Comparison of ENCODE assay signal across 28 mouse cellular contexts in the genomic region with DNA sequence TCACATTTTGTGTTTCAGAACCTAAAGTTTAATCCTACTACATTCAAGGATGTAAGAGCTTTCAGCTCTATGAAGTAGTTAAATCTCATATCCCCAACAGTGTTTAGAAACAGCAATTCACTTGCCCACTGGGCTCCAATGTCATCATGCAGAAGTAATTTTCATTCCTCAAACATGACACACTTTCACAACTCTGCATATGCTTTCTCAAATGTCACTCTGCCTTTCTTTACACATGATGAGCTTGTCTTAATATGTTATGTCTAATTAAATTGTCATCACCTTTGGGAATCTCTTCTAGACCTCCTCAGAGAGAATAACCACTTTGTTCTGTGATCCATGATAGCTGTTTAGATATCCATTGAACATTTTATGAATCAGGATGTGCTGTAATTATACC.
DNase-seq lines count a peak whose midpoint lies in the region; ATAC-seq and TF ChIP-seq lines count a peak whose summit lies in the region.
"Had no signal": no experiment of that assay in that cellular context is flagged by ENCODE, and none has a peak within 500 bp of the region (broad histone marks: within the 10 kb centered on the region; RNA-seq: fewer than 3 reads in every experiment).

No protein-coding gene starts in this region.

- H3K27ac ChIP-seq in hindbrain, postnatal 0 days, result no peak overlapping the region
- no peak overlapping the region for H3K27ac ChIP-seq in hindbrain, embryonic 14.5 days
- no peak overlapping the region for H3K27ac ChIP-seq in stomach, postnatal 0 days (replicated peaks)
- no peak overlapping the region for H3K27ac ChIP-seq in heart, embryonic 12.5 days (ENCODE audit: poor library complexity, severe bottlenecking)
- H3K27ac ChIP-seq: embryonic facial prominence, embryonic 13.5 days; embryonic facial prominence, embryonic 15.5 days; forebrain, embryonic 13.5 days; forebrain, embryonic 15.5 days had no signal

- peak; percentile 4 for DNase-seq in hindbrain, postnatal 0 days (ENCODE audit: low spot score)
- DNase-seq in hindbrain, embryonic 14.5 days (ENCODE audit: low spot score), result no peak
- DNase-seq in Muller cell, postnatal 12 days (ENCODE audit: inconsistent ontology term), result peak; percentile 85
- peak; percentile 57 for DNase-seq in retina, embryonic 14.5 days (ENCODE audit: low spot score)
- peak; percentile 8 for DNase-seq in retina, postnatal 7 days (ENCODE audit: low read depth, low spot score)
- DNase-seq in kidney, adult 9 months, result no peak
- no peak for DNase-seq in stomach, postnatal 0 days (ENCODE audit: low spot score)
- DNase-seq: adrenal gland, adult 8-10 months; adrenal gland, postnatal 25 days; cerebellum, adult 11 months; cerebellum, adult 18-20 months; cerebellum, adult 8-10 months; cerebellum, adult 9-11 months; cerebellum, postnatal 14 days; cerebellum, postnatal 36 days; embryo, embryonic 11 days; forebrain, postnatal 0 days had no signal

- H3K4me1 ChIP-seq in hindbrain, postnatal 0 days (ENCODE audit: insufficient read depth, low read length), result no peaks in the 10 kb centered on the region
- H3K4me1 ChIP-seq in hindbrain, embryonic 14.5 days (replicated peaks; ENCODE audit: control insufficient read depth, insufficient read depth, low read length), result no peaks in the 10 kb centered on the region
- H3K4me1 ChIP-seq in stomach, postnatal 0 days (replicated peaks; ENCODE audit: control insufficient read depth, insufficient read depth), result no peaks in the 10 kb centered on the region
- no peaks in the 10 kb centered on the region for H3K4me1 ChIP-seq in heart, embryonic 12.5 days (replicated peaks)
- H3K4me1 ChIP-seq: embryonic facial prominence, embryonic 13.5 days; embryonic facial prominence, embryonic 15.5 days; forebrain, embryonic 13.5 days; forebrain, embryonic 15.5 days had no signal

- 0 out of 2 replicates have a peak, but pooled peaks have one; percentile 32 for ATAC-seq in hindbrain, postnatal 0 days
- no peak for ATAC-seq in hindbrain, embryonic 14.5 days (ENCODE audit: low FRiP score)
- no peak for ATAC-seq in stomach, postnatal 0 days (ENCODE audit: low FRiP score, low TSS enrichment)
- no peak for ATAC-seq in heart, embryonic 12.5 days (ENCODE audit: insufficient number of reproducible peaks, low FRiP score)
- ATAC-seq: activated CD4-positive, CD25-positive, alpha-beta regulatory T cell, adult 4 months; CD4-positive, CD25-positive, alpha-beta regulatory T cell, adult 4 months; forebrain, embryonic 13.5 days; forebrain, embryonic 15.5 days; forebrain, postnatal 0 days; Patski had no signal

- no peak for TF ChIP-seq CTCF in hindbrain, postnatal 0 days (IDR thresholded peaks at IDR 0.05; ENCODE audit: low read depth)
- TF ChIP-seq CTCF in stomach, postnatal 0 days (IDR thresholded peaks at IDR 0.05; ENCODE audit: low read depth), result no peak

- H3K9me3 ChIP-seq in hindbrain, postnatal 0 days (ENCODE audit: low read length), result no peaks in the 10 kb centered on the region
- no peaks in the 10 kb centered on the region for H3K9me3 ChIP-seq in hindbrain, embryonic 14.5 days (ENCODE audit: control insufficient read depth, low read length)
- H3K9me3 ChIP-seq in stomach, postnatal 0 days (ENCODE audit: control insufficient read depth, low read length), result no peaks in the 10 kb centered on the region
- H3K9me3 ChIP-seq in heart, embryonic 12.5 days (replicated peaks), result no peaks in the 10 kb centered on the region
- H3K9me3 ChIP-seq: embryonic facial prominence, embryonic 13.5 days; embryonic facial prominence, embryonic 15.5 days; forebrain, embryonic 13.5 days; forebrain, embryonic 15.5 days; G1E had no signal

- H3K4me2 ChIP-seq in hindbrain, postnatal 0 days (ENCODE audit: low read depth, low read length), result no peak overlapping the region
- H3K4me2 ChIP-seq in hindbrain, embryonic 14.5 days (replicated peaks), result no peak overlapping the region
- no peak overlapping the region for H3K4me2 ChIP-seq in stomach, postnatal 0 days (replicated peaks; ENCODE audit: low read depth)
- H3K4me2 ChIP-seq in heart, embryonic 12.5 days, result no peak overlapping the region
- H3K4me2 ChIP-seq: embryonic facial prominence, embryonic 13.5 days; embryonic facial prominence, embryonic 15.5 days; forebrain, embryonic 13.5 days; forebrain, embryonic 15.5 days had no signal

- no peak overlapping the region for H3K4me3 ChIP-seq in hindbrain, postnatal 0 days (ENCODE audit: low read length)
- no peak overlapping the region for H3K4me3 ChIP-seq in hindbrain, embryonic 14.5 days (replicated peaks; ENCODE audit: low read length)
- no peak overlapping the region for H3K4me3 ChIP-seq in stomach, postnatal 0 days (ENCODE audit: low read depth, low read length)
- H3K4me3 ChIP-seq in heart, embryonic 12.5 days, result no peak overlapping the region
- H3K4me3 ChIP-seq: embryonic facial prominence, embryonic 13.5 days; embryonic facial prominence, embryonic 15.5 days; erythroblast, embryonic 14.5 days; forebrain, embryonic 13.5 days; forebrain, embryonic 15.5 days had no signal

- no peaks in the 10 kb centered on the region for H3K36me3 ChIP-seq in hindbrain, postnatal 0 days (ENCODE audit: insufficient read depth, low read length)
- H3K36me3 ChIP-seq in hindbrain, embryonic 14.5 days (replicated peaks; ENCODE audit: control insufficient read depth, insufficient read depth), result no peaks in the 10 kb centered on the region
- no peaks in the 10 kb centered on the region for H3K36me3 ChIP-seq in stomach, postnatal 0 days (ENCODE audit: control insufficient read depth, insufficient read depth, low read length)
- H3K36me3 ChIP-seq in heart, embryonic 12.5 days, result no peaks in the 10 kb centered on the region
- H3K36me3 ChIP-seq: embryonic facial prominence, embryonic 13.5 days; embryonic facial prominence, embryonic 15.5 days; forebrain, embryonic 15.5 days; G1E had no signal

- H3K27me3 ChIP-seq in hindbrain, postnatal 0 days (ENCODE audit: insufficient read depth, low read length), result no peaks in the 10 kb centered on the region
- H3K27me3 ChIP-seq in hindbrain, embryonic 14.5 days (ENCODE audit: control insufficient read depth, insufficient read depth, low read length), result no peaks in the 10 kb centered on the region
- no peaks in the 10 kb centered on the region for H3K27me3 ChIP-seq in stomach, postnatal 0 days (ENCODE audit: control insufficient read depth, insufficient read depth, low read length)
- no peaks in the 10 kb centered on the region for H3K27me3 ChIP-seq in heart, embryonic 12.5 days (replicated peaks)
- H3K27me3 ChIP-seq: CH12.LX; embryonic facial prominence, embryonic 13.5 days; embryonic facial prominence, embryonic 15.5 days; forebrain, embryonic 13.5 days; forebrain, embryonic 15.5 days; Patski had no signal

- H3K9ac ChIP-seq in hindbrain, postnatal 0 days (replicated peaks; ENCODE audit: low read length), result no peak overlapping the region
- H3K9ac ChIP-seq in hindbrain, embryonic 14.5 days, result no peak overlapping the region
- no peak overlapping the region for H3K9ac ChIP-seq in stomach, postnatal 0 days (ENCODE audit: low read length)
- no peak overlapping the region for H3K9ac ChIP-seq in heart, embryonic 12.5 days
- H3K9ac ChIP-seq: embryonic facial prominence, embryonic 13.5 days; embryonic facial prominence, embryonic 15.5 days; forebrain, embryonic 13.5 days; forebrain, embryonic 15.5 days; forebrain, postnatal 0 days had no signal

- no peak for TF ChIP-seq EP300 in stomach, postnatal 0 days (optimal IDR thresholded peaks at IDR 0.05)

Comparison
In these comparisons a context has a peak if more than half of its experiments do, and no peak if none do; other contexts are left out.
1. DNase-seq: peak in hindbrain, postnatal 0 days (single experiment), Muller cell, postnatal 12 days (single experiment), retina, embryonic 14.5 days (single experiment) and retina, postnatal 7 days (single experiment); none in hindbrain, embryonic 14.5 days (single experiment), kidney, adult 9 months (single experiment) and stomach, postnatal 0 days (single experiment).